Mouse (Mus musculus) liver, embryonic 13.5 days (tissue): ENCODE data around the gene Serpinb1a. TPM values are rescaled to one million over a fixed set of nuclear protein-coding genes. Genes with fewer than 3 reads are reported as not detected.

Source experiments
- ATAC-seq: fragments of 200-750 bp; cut with Nextera tagmentation; 2 replicates; pipeline ENCODE4 v1.8.0; 2017; ENCODE audit warnings: low read depth, mild to moderate bottlenecking, moderate number of reproducible peaks, moderate library complexity
- DNase-seq: peaks from one replicate; pipeline ENCODE4 v3.0.0; 2022
- H3K27ac ChIP-seq: fragments of 300-500 bp; sonication (generic); 2 replicates; pipeline ENCODE4 v1.5.1; 2015; ENCODE audit warnings: moderate library complexity, mild to moderate bottlenecking, inconsistent platforms
- H3K27me3 ChIP-seq: fragments of 300-500 bp; sonication (generic); 2 replicates; pipeline ENCODE4 v1.6.1; 2015; ENCODE audit warnings: mild to moderate bottlenecking, inconsistent platforms
- H3K36me3 ChIP-seq: fragments of 300-500 bp; sonication (generic); 2 replicates; pipeline ENCODE4 v1.6.1; 2015; ENCODE audit warnings: mild to moderate bottlenecking, inconsistent platforms
- H3K4me1 ChIP-seq: fragments of 300-500 bp; sonication (generic); replicated peaks from 2 replicates; pipeline ENCODE4 v1.6.1; 2015; ENCODE audit warnings: inconsistent platforms
- H3K4me2 ChIP-seq: fragments of 300-500 bp; sonication (generic); 2 replicates; pipeline ENCODE4 v1.6.1; 2015; ENCODE audit warnings: inconsistent platforms, mild to moderate bottlenecking, moderate library complexity
- H3K4me3 ChIP-seq: fragments of 300-500 bp; sonication (generic); replicated peaks from 2 replicates; pipeline ENCODE4 v1.5.1; 2015; ENCODE audit warnings: mild to moderate bottlenecking, inconsistent platforms
- H3K9ac ChIP-seq: fragments of 300-500 bp; sonication (generic); 2 replicates; pipeline ENCODE4 v1.6.1; 2015; ENCODE audit warnings: mild to moderate bottlenecking, inconsistent platforms
- H3K9me3 ChIP-seq: fragments of 300-500 bp; sonication (generic); replicated peaks from 2 replicates; pipeline ENCODE4 v1.6.1; 2016; ENCODE audit warnings: inconsistent platforms
- WGBS: fragments of 180-500 bp; shearing (Covaris S2); methylation state at CpG from one replicate; pipeline ENCODE4 v1.1.7; 2015; ENCODE audit not compliant: insufficient replicate concordance; 5-methylcytosine and 5-hydroxymethylcytosine counted together
- polyA plus RNA-seq: library from polyadenylated mRNA; unstranded; fragments of >200 nt; fragmentation: Nextera tagmentation; extraction: Ambion mirVana; gene quantifications from 2 replicates; pipeline ENCODE4 v1.2.1, GENCODE M21; 2015

Gene Serpinb1a
- polyA plus RNA-seq, 1 experiment from 2014 or later = 16.5 TPM

DNA sequence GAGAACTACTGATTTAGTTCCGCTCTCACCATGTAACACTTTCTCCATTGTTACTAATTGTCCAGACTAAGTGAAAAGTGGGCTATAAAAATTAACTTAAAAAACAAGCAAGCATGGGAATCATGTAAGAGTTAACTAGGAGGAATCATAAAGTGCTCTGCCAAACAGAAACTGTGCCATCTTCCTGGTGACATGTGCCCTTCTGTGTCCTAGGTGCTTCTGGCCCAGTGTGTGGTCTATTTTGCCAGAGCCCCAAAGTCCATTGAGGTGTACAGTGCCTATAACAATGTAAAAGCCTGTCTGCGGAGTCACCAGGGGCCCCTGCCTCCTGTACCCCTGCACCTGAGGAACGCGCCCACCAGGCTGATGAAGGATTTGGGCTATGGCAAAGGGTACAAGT is 29.3 kb downstream of the Serpinb1a start:
- Histone ChIP-seq H3K27ac (no peak overlapping the region), H3K36me3 (peaks cover 54% of the 10 kb centered on the region), H3K9me3 (no peaks in the 10 kb centered on the region), H3K27me3 (no peaks in the 10 kb centered on the region), H3K4me3 (no peak overlapping the region), H3K9ac (no peak overlapping the region), H3K4me1 (no peaks in the 10 kb centered on the region), H3K4me2 (no peak overlapping the region)
- ATAC-seq = no peak
- DNase-seq = no peak
- WGBS = 86% methylated on average over 4 of the region's 4 CpGs

DNA sequence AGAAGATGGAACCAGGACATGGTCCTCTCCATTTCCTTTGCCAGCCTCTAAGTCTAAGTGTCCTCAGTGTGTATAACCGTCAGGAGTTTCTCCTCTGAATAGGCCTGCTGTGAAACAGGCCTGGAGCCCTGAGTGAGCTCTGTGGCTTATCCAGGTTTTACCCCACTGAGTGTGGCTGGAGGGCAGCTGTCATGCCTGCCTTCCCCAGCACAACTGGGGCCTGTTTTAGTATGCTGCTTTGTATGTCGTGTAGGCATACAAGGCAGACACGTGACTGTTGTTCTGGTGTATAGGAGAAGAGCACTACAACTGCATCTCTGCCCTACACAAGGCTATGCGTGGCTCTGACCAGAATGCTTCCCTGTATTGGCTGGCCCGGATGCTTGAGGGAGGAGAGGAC is 31.1 kb downstream of the Serpinb1a start:
- Histone ChIP-seq H3K9me3 (no peaks in the 10 kb centered on the region), H3K4me2 (no peak overlapping the region), H3K9ac (no peak overlapping the region), H3K27me3 (no peaks in the 10 kb centered on the region), H3K4me3 (no peak overlapping the region), H3K36me3 (peaks cover 61% of the 10 kb centered on the region), H3K4me1 (no peaks in the 10 kb centered on the region), H3K27ac (no peak overlapping the region)
- ATAC-seq (no peak), DNase-seq (no peak)
- 86% methylated on average over 5 of the region's 5 CpGs for WGBS

DNA sequence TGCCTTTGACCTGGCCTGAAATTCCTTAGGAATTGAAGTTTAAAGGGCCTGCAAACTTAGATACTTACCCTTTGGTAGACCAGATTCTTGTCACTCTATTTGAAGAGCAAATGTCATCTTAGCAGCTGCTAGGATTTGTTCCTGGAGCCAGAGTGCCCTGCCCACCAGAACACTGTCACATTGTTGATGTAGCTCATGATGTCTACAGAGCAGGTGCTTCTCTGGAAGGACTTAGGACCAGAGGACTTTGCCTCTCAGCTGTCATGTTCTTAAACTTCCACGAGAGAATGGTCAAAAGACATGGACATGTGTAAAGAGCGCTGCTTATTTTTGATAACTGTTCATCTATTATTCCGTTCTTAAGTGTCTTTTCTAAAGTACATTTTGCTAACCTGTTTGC is 31.7 kb downstream of the Serpinb1a start:
- ATAC-seq (no peak), DNase-seq (no peak)
- Histone ChIP-seq H3K4me2 (no peak overlapping the region), H3K9me3 (no peaks in the 10 kb centered on the region), H3K9ac (no peak overlapping the region), H3K4me3 (no peak overlapping the region), H3K36me3 (peaks cover 63% of the 10 kb centered on the region), H3K27me3 (no peaks in the 10 kb centered on the region), H3K27ac (no peak overlapping the region), H3K4me1 (no peaks in the 10 kb centered on the region)
- WGBS = 81% methylated on average over 3 of the region's 3 CpGs

DNA sequence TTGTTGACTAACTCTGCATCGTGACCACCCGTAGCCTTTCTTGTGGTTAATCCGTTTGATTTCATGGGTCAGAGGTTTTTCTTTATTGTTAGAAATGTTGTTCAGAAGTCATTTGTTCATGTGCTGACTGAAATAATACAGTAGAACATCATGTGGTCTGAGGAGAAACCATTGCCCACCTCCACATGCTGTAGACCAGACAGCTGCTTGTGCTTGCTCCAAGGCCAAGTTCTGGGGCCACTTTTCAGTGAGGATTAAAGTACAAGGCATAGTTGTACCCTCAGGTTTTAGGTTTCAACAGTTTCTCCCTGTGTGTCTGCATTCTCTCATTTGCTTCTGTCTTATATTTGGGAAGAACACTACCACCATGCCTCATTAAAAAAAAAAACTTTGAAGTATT is 43.4 kb downstream of the Serpinb1a start:
- H3K36me3 ChIP-seq = peaks cover 40% of the 10 kb centered on the region
- WGBS = 75% methylated on average over 3 of the region's 3 CpGs

DNA sequence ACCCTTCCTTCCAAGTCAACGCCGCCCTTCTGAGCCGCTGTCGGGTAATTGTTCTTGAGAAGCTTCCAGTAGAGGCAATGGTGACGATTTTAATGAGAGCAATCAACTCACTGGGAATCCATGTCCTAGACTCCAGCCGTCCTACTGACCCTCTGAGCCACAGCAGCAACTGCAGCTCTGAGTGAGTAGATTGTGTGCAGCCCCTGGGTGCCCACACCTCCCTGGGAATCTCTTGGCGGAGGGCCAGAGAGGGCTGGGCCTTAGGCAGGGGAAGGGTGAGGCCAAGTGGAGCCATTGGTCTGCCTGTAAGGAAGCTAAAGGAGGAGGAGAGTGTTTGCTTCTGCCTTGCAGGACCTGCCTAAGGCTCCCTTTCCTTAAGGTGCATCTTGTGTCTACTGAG is 44.2 kb downstream of the Serpinb1a start:
- ATAC-seq (no peak), DNase-seq (no peak)
- no peak overlapping the region for H3K4me3 ChIP-seq
- H3K27me3 ChIP-seq = no peaks in the 10 kb centered on the region
- peaks cover 40% of the 10 kb centered on the region for H3K36me3 ChIP-seq
- H3K9me3 ChIP-seq = no peaks in the 10 kb centered on the region
- no peak overlapping the region for H3K4me2 ChIP-seq
- 84% methylated on average over 7 of the region's 7 CpGs for WGBS
- H3K4me1 ChIP-seq = peaks cover 23% of the 10 kb centered on the region
- no peak overlapping the region for H3K27ac ChIP-seq
- H3K9ac ChIP-seq = no peak overlapping the region

More for the DNA sequence above, 43.4 kb downstream of the Serpinb1a start:
- no peak overlapping the region for H3K9ac ChIP-seq
- peaks cover 23% of the 10 kb centered on the region for H3K4me1 ChIP-seq
- ATAC-seq (no peak), DNase-seq (no peak)
- no peaks in the 10 kb centered on the region for H3K27me3 ChIP-seq
- no peak overlapping the region for H3K4me3 ChIP-seq
- H3K27ac ChIP-seq = no peak overlapping the region
- no peaks in the 10 kb centered on the region for H3K9me3 ChIP-seq
- H3K4me2 ChIP-seq = no peak overlapping the region

DNA sequence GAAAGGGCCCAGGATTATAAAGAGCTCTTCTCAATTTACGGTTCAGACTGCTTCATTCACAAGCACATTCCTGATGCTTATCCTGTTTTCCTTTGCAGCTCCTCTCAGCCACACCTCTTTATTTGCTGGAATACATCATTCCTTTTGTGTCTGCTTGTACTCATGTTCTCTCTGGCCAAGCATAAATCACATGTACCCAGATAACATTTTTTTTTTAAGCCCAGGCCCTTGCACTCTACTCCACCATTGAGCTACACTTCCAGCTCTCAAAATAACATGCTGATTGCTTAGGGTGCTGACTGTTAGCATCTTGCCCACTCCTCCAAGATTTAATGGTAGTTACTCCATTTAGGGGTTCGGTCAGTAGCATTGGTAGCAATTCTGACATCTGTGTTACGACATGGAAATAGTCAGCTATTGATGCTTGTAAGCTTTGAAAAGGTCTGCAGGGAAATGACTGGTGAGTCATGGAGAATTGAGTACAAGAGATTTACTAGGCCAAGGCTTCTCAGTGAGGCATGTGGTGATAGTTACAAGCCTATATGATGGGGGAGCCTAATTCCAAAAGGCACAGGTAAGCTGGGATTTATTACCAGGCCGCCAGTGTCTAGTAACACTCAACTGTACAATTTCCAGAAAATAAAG is 47.2 kb downstream of the Serpinb1a start:
- DNase-seq = no peak
- Histone ChIP-seq H3K4me2 (peak overlapping the region; percentile 99), H3K27ac (no peak overlapping the region), H3K27me3 (no peaks in the 10 kb centered on the region), H3K9me3 (no peaks in the 10 kb centered on the region), H3K9ac (no peak overlapping the region), H3K4me1 (peaks cover 30% of the 10 kb centered on the region), H3K36me3 (peaks cover 28% of the 10 kb centered on the region), H3K4me3 (peak overlapping the region; percentile 90)
- WGBS = 87% methylated on average over 4 of the region's 4 CpGs
- no peak for ATAC-seq

DNA sequence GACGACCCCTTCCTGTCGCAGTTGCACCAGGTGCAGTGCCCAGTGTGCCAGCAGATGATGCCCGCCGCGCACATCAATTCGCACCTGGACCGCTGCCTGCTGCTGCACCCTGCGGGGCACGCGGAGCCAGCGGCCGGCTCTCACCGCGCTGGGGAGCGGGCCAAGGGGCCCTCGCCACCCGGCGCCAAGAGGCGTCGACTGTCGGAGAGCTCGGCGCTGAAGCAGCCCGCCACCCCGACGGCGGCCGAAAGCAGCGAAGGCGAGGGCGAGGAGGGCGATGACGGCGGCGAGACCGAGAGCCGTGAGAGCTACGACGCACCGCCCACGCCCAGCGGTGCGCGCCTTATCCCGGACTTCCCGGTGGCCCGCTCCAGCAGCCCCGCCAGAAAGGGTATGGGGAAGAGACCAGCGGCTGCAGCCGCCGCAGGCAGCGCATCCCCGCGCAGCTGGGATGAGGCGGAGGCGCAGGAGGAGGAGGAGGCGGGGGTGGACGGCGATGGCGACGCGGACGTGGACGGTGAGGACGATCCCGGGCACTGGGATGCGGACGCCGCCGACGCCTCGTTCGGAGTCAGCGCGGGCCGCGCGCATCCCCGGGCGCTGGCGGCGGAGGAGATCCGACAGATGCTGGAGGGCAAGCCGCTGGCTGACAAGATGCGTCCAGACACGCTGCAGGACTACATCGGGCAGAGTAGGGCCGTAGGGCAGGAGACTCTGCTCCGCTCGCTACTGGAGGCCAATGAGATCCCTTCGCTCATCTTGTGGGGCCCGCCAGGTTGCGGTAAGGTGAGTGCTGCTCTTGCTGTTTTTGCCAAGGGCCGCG is 48.5 kb downstream of the Serpinb1a start, which contains the start of gene D930007J09Rik:
Gene D930007J09Rik, minus strand, starts transcription at position 591 of the 823 bp plus-strand sequence.
- Histone ChIP-seq H3K36me3 (peaks cover 17% of the 10 kb centered on the region), H3K4me3 (peak within 1 kb of the TSS; percentile 90), H3K9ac (peak within 1 kb of the TSS; percentile 90), H3K27ac (peak within 1 kb of the TSS; percentile 79), H3K4me1 (peaks cover 30% of the 10 kb centered on the region), H3K9me3 (no peaks in the 10 kb centered on the region), H3K4me2 (peak within 1 kb of the TSS; percentile 99), H3K27me3 (no peaks in the 10 kb centered on the region)
- peak; percentile 43 for ATAC-seq
- DNase-seq = peak; percentile 35
- WGBS = under 1% methylated on average over 93 of the region's 95 CpGs

DNA sequence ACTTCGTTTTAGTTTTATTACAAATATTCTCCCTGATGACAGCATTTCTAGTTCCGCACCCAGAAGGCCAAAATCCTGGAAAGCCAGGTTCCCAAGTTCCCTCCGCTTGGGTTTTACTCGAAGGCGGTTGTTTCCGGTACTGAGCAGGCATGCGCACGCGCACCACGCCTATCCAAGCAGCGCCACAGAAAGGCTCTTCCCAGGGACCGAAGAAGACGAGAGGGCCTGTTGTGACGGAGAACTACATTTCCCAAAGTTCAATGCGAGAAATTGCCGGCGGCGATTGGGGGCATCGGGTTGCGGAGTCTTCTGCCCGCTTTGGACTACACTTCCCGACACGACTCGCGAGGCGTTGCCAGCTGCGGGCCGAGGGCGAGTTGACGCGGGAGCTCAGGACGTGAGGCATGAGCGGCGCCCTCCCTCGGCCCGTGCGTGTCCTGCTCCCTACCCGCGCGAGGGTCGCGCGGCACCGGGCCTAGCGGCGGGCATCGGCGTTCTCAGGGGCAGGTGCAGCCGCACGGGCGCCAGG is 49.2 kb downstream of the Serpinb1a start, which contains the start of gene Wrnip1:
Gene Wrnip1, plus strand, starts transcription at position 346 of the 529 bp plus-strand sequence.
- DNase-seq = peak; percentile 96
- Histone ChIP-seq H3K27ac (peak within 1 kb of the TSS; percentile 79), H3K9ac (peak within 1 kb of the TSS; percentile 90), H3K36me3 (peaks cover 12% of the 10 kb centered on the region), H3K9me3 (no peaks in the 10 kb centered on the region), H3K4me3 (peak within 1 kb of the TSS; percentile 90), H3K4me2 (peak within 1 kb of the TSS; percentile 99), H3K4me1 (peaks cover 27% of the 10 kb centered on the region), H3K27me3 (no peaks in the 10 kb centered on the region)
- ATAC-seq = peak; percentile 95
- WGBS = under 1% methylated on average over 51 of the region's 51 CpGs

DNA sequence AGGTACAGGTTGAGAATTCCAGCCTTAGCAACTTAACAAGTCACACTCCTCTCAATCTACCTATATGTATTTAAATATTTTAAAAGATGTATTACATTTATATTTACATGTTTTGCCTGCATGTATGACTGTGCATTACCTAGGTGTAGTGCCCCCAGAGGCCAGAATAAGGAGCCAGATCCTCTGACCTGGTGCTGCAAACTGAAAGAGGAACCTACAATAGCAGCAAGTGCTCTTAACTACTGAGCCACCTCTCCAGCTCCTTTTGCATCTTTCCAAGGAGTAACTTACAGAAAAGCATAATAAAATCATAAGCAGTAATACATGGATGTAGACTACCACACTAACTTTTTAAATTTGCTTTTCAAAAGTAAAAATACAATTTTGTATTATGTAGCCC is 50.1 kb downstream of the Serpinb1a start:
- H3K4me2 ChIP-seq = peak overlapping the region; percentile 99
- no peaks in the 10 kb centered on the region for H3K27me3 ChIP-seq
- H3K4me3 ChIP-seq = peak overlapping the region; percentile 90
- no peak overlapping the region for H3K27ac ChIP-seq
- H3K36me3 ChIP-seq = peaks cover 4% of the 10 kb centered on the region
- ATAC-seq (no peak), DNase-seq (peak; percentile 32)
- peak overlapping the region; percentile 67; the same call in 1 of the 2 replicates for H3K9ac ChIP-seq
- H3K9me3 ChIP-seq = no peaks in the 10 kb centered on the region
- H3K4me1 ChIP-seq = peaks cover 26% of the 10 kb centered on the region

DNA sequence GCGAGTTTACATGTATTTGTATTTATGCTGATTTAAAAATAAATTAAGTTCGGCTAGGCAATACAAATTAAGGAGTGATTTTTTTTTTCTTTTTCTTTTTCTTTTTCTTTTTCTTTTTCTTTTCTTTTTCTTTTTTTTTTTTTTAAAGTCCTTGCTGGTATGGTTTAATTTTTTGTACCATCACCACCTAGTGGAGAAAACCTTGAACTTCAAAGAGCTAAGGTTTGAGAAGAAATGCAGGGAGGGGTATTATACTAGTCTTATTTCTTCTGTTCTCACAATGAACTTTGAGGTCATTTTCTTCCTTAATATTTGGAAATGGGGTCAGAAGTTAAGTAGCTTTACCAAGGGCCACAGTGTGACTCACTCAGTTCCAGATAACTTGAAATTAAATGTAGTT is 51.9 kb downstream of the Serpinb1a start:
- Histone ChIP-seq H3K36me3 (no peaks in the 10 kb centered on the region), H3K4me1 (peaks cover 22% of the 10 kb centered on the region), H3K4me3 (no peak overlapping the region), H3K4me2 (no peak overlapping the region), H3K9me3 (no peaks in the 10 kb centered on the region), H3K27ac (no peak overlapping the region), H3K9ac (no peak overlapping the region), H3K27me3 (no peaks in the 10 kb centered on the region)
- ATAC-seq (no peak), DNase-seq (no peak)
- WGBS = 48% methylated on average over 2 of the region's 2 CpGs

DNA sequence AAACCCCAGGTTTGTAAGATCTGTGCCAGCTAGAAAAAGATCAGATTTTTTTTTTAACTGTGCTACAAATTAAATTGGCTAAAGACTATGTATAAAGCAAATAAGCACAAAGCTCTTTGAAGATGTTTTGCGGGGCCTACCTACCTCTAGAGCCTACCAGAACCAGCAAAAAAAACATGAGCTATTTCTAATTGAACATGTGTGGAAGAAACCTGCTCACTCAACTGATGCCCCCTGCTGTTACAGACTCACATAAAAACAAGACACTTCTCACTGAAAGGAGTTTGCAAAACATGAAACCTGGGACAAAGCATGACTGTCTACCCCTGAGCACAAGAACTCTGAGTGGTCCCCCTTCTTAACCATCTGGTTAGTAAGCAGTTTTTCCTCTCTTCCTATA is 53.9 kb downstream of the Serpinb1a start:
- ATAC-seq (no peak), DNase-seq (no peak)
- no peaks in the 10 kb centered on the region for H3K27me3 ChIP-seq
- no peak overlapping the region for H3K4me3 ChIP-seq
- WGBS = 60% methylated on average over 1 of the region's 1 CpGs
- no peaks in the 10 kb centered on the region for H3K36me3 ChIP-seq
- H3K4me2 ChIP-seq = no peak overlapping the region
- H3K9ac ChIP-seq = no peak overlapping the region
- H3K27ac ChIP-seq = no peak overlapping the region
- H3K9me3 ChIP-seq = no peaks in the 10 kb centered on the region
- H3K4me1 ChIP-seq = peaks cover 7% of the 10 kb centered on the region; the same call in 1 of the 2 replicates
